Mouse (Mus musculus): ENCODE measurements around the gene Tlk1.

The Tlk1 gene

GRCm38 (mm10) chr2:70784447-70784846 lies 41.1 kb downstream of the Tlk1 start:
- no peak for DNase-seq

DNA sequence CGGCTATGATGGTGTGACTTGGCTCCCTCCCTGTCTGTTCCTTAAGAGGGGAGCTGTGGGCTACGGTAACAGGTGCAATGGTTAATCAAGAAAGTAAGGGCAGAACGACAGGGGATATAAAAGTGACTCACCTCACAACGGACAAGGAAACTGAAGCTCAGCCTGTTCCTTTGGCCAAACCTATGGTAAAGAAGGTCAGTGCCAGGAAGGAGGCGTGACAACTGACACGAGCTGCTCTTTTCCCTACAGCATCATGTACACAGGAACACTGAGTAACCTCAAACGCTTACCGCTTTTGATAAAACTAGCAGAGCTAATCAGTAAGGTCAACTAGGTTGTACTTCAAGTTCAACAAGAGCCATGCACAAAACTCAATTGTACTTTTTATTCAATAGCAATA lies 42.0 kb downstream of the Tlk1 start:
- no peak for DNase-seq

DNA sequence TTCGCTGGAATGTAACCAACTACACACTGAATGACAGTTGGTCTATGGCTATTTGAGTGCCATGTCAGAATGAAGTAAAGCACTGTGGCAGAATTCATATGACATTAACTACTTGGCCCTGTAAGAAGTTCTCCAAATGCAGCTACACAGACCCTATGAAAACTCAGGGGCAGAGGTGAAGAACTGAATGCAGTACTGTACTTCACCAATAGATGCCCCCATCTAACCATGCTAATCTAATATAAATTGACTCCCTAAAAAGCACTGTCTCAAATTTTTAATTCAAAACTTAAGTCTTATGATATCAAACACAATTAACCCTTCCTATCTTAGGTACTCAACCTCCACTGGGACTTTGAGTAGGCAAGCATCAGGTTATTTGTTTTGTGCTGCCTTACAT lies 45.9 kb downstream of the Tlk1 start:
- no peak for DNase-seq

DNA sequence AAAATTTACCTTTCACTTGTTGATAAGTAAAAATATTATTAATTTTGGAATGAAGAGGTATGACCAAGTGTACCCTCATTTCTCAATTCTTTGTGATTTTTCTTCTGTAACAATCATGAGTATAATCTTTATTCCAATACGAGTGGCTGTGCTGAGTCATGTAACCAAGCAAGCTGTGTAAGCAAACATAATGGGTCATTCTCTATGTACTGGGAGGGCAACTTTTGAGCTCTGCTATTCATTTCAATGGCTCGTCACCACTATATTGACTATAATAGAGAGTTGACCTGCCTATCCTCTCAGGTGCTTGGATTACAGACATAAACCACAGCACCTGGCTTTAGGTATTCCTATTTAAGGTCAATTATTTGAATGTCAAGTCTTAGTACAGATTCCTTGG lies 48.8 kb downstream of the Tlk1 start:
- DNase-seq: no peak

GRCm38 (mm10) chr2:70764734-70765133 lies 60.8 kb downstream of the Tlk1 start:
- DNase-seq: no peak

GRCm38 (mm10) chr2:70762741-70763140 lies 62.8 kb downstream of the Tlk1 start:
- no peak for DNase-seq

DNA sequence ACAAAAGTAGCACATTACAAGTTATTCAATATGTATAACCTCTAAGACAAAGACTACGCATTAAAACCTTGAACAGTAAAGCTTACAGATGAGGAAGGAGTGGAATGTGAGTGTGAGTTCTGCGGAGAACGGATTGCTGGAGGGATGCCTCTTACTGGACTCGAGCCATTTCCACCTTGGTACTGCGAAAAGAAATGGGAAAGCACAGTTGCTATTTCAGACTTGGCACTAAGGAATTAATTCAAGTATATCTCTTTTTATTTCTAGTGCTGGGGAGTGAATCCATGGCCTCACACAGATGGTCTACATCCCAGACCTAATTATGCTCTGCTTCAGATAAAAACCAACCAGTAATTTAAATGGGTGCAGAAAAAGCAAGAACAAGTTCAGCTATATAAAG lies 73.4 kb downstream of the Tlk1 start:
- no peak for DNase-seq

DNA sequence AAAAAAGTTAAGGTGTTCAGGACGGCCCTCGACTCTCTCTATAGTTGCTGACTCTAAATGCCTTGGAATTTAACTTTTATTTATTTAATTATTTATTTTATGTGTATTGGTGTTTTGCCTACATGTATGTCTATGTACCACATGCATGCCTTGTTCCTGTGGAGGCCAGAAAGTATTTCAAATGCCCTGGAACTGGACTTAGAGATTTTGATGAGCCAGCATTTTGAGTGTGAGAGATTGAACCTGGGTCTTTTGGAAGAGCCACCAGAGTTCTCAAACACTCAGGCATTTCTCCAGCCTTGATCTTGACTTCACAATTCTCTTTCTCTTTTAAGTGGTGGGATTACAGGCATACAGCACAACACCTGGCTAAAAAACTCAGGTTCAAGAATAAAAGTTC lies 73.9 kb downstream of the Tlk1 start:
- DNase-seq: no peak

GRCm38 (mm10) chr2:70742588-70742987 lies 82.9 kb downstream of the Tlk1 start:
- no peak for DNase-seq

GRCm38 (mm10) chr2:70741901-70742300 lies 83.6 kb downstream of the Tlk1 start:
- DNase-seq: no peak

DNA sequence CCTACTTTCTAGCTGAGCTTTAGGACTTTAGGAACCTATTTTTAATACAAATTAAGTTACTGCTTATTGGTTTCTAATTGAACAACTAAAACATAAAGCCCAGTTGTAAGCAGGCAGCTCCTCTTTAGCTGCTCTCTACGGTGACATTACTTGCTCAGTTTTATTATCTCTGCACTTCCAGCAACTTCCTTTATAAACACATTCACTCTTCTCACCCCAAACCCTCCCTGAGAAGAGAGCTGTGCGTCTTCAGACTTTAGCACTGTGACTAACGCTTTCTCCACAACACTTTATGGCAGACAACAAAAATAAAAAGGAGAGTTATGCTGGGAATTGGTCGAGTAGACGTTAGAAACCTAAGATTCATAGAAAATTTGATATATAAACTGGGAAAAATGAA lies 89.5 kb downstream of the Tlk1 start:
- DNase-seq: no peak

DNA sequence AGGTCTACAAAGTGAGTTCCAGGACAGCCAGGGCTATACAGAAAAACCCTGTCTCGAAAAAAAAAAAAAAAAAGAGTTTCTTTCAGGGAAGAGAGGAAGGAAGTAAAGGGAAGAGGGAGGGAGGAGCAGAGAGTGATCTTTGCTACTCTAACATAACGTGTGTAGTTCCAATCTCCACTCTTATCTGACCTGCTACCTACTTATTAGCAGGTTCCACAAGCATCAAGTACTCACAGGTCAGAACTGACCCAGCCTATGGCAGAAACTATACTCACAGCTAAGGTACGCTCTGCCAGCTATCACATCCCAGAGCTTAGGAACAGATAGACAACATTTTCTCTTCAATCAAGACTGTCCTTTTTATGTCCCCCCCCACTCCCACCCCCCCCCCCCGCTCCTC lies 90.0 kb downstream of the Tlk1 start:
- DNase-seq: no peak

DNA sequence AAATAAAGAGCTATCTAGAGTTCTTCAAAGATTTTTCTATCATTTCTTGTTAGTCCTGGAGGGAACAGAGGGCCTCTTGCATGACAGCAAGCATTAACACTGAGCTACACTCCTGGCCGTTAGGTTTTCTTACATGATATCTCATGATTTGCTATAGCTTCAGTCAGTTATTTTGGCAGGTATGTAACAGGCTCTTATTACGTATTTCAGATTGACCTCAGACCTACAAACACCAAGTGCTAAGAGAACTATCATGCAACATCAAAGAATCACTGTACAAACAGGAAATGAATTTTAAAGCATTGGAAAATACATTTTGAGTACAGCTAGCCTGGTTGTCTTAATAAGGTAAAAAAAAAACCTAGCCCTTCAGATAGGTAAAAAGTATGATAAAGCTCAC lies 98.4 kb downstream of the Tlk1 start:
- DNase-seq: no peak

- no peak for DNase-seq
These were observed 101.8 kb downstream of the Tlk1 start for GRCm38 (mm10) chr2:70723610-70724243.

DNA sequence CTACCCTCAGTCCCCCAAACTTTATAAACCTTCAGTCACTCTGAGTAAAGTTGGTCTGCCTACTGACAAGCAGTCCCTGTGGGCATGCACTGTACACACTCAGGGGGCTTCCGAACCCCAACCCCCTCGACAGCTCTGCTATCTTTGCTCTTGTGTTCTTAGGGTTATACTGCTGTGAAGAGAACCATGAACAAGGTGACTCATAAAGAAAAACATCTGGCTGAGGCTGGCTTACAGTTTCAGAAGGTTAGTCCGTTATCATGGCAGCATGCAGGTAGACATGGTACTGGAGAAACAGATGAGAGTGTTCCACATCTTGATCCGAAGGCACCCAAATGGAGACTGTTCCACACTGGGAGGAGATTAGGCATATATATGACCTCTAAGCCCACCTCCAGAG lies 114.7 kb downstream of the Tlk1 start:
- no peak for DNase-seq

DNA sequence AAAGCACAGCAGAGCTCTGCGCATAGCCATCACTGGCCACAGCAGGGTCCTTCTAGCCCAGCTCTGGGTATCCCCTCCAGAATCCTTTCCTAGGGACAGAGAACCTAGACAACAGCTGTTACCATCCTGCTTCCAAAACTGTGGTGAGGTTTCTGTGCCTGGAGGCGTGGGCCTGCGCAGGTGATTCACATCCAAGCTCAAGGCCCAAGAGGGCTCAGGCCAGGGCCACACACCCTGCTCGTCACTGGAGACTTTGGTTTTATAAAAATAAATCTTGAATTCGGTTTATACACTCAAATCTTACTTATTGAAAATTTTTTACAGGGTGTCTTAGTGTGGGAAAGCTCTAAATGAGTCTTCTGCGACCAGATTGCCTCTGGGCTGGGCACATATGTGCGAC lies 115.3 kb downstream of the Tlk1 start:
- no peak for DNase-seq

GRCm38 (mm10) chr2:70708986-70709730 lies 116.4 kb downstream of the Tlk1 start:
- DNase-seq: no peak

DNA sequence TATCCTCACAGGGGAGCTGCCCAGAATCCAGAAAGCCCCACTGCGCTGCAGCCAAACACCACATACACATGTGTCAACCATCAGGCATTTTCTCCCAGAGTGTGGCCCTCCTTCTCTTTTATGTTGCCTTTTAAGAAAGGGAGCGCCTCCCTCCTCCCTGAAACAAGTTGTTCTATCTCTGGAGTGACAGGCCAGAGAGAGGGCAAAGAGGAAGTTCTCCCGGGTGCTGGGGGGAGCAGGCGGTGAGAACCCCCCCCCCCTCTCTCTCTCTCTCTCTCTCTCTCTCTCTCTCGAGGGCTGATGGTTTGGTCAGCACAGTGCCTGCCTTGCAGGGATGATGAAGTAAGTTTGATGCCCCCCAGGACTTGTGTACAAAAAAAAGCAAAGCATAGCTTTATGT lies 123.1 kb downstream of the Tlk1 start:
- no peak for DNase-seq

DNA sequence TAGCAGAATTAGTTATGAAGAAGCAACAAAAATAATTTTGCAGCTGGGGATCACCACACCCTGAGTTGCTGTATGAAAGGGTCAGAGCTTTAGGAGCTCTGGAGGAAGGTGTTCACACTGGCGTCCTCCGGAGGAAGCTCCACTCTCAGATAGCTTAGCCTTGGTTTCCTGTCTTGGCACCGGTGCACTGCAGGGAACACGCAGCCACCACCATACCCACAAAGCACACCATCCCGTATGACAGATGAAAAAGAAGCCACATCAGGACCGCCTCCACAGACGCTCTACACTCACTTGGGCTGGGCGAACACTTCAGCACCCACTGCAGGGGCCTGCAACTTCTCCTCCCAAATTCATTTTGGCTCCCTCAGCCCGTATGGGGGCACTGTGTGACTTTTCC lies 124.0 kb downstream of the Tlk1 start:
- DNase-seq: no peak

GRCm38 (mm10) chr2:70700851-70701250 lies 124.7 kb downstream of the Tlk1 start:
- DNase-seq: no peak

DNA sequence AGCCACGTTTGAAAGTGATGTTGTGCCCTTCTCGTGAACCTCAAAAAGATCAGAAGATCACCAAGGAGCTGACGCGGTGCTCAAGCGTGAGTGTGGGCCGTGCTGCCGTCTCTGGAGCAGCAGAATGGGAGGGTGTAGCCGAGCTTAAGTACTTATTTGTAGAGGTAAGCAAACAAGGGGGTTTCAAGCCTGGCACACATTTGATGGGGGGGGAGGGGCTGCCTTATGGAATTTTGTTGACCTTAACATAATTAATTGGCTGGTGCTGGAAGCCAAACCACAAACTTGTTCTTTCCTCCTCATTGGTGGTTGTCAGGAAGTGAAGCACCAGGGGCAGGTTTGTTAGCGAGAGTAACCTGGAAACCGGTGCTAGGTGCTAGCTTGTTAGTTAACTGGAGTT lies 129.8 kb downstream of the Tlk1 start:
- no peak for DNase-seq

DNA sequence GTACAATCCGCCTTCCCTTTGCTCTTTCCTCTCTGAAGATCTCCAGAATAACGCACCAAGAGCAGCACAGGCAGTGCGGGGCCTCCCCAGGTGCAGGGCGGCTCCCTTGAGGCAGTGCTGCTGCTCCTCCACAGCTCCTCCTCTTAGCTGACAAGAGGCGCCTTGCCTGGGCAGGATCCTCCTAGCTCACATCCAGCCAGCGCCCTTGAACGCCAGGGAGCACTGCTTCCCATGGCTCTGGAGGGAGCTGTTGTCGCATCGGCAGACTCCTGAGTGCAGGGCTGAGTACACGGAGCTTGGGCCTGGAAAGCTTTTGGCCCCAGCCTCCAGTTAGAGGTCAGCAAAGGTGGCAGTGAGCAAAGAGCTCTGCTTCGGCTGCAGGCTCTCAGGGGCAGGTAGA lies 135.3 kb downstream of the Tlk1 start:
- DNase-seq: no peak

DNA sequence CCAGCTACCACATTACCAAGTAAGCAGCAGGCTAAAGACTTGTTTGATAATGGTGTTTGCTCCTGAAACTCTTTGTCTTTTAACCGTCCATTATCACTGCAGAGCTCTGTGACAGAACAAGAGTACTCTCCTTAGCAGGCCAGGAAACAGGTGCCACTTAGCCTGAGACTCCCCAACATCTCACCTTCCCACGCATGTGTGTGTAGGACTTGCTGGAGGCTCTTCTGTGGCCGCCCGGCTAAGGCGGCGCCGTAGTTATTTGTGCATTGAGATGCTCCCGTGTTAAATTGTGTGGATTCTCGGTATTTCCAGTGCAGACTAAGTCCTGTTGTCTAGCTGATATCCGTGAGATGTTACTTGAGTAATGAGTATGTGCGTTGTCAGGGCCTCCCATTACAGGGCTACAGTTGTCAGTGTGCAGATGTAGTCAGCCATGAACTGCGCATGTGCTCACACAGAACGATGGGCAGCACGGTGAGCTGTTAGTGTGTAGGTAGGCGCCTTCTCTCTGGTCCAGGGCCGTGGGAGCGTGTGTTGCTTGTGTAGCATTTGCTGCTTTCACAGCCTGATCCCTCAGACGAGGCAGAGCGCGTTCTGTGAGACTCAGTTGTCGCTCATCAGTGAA lies 137.0 kb downstream of the Tlk1 start:
- DNase-seq: no peak

- DNase-seq: no peak
These were observed 143.2 kb downstream of the Tlk1 start for GRCm38 (mm10) chr2:70682324-70682723.
